Comparison of ENCODE assay signal across 8 mouse cellular contexts in genomic region chrX:99975250-99975984, GRCm38 (mm10). TPM values are rescaled to one million over a fixed set of nuclear protein-coding genes. Genes with fewer than 3 reads are reported as not detected.
DNase-seq lines count a peak whose midpoint lies in the region; ATAC-seq lines count a peak whose summit lies in the region.

Gene Eda, plus strand, starts transcription at chrX:99975606.

- peak within 1 kb of the TSS; percentile 85 for H3K4me2 ChIP-seq in hindbrain, embryonic 14.5 days (replicated peaks)

- peak; percentile 97 for ATAC-seq in hindbrain, embryonic 14.5 days (ENCODE audit: low FRiP score)

- no peaks in the 10 kb centered on the region for H3K9me3 ChIP-seq in hindbrain, embryonic 14.5 days (ENCODE audit: control insufficient read depth, low read length)

- H3K4me1 ChIP-seq in hindbrain, embryonic 14.5 days (replicated peaks; ENCODE audit: control insufficient read depth, insufficient read depth, low read length), result no peaks in the 10 kb centered on the region

- no peaks in the 10 kb centered on the region for H3K36me3 ChIP-seq in hindbrain, embryonic 14.5 days (replicated peaks; ENCODE audit: control insufficient read depth, insufficient read depth)

- H3K27ac ChIP-seq in hindbrain, embryonic 14.5 days, result no peak within 1 kb of the TSS

- peak within 1 kb of the TSS; percentile 53 for H3K4me3 ChIP-seq in hindbrain, embryonic 14.5 days (replicated peaks; ENCODE audit: low read length)

- DNase-seq in adrenal gland, adult (ENCODE audit: inconsistent age in 2 of 2, low spot score in 1 of 2), result peak; percentile 92 to 94
- peak; percentile 59 to 77 for DNase-seq in cerebellum, postnatal 4 days (ENCODE audit: low spot score in 2 of 2)
- DNase-seq in frontal cortex, postnatal 36 days (ENCODE audit: low spot score in 2 of 2), result peak; percentile 62
- peak; percentile 76 for DNase-seq in hindbrain, embryonic 14.5 days (ENCODE audit: low spot score)
- peak; percentile 63 for DNase-seq in left cerebral cortex, adult 11 months (ENCODE audit: low spot score)
- DNase-seq in lung, postnatal 25 days (ENCODE audit: low spot score), result peak; percentile 78
- peak; percentile 81 for DNase-seq in right cerebral cortex, adult 18-20 months
- DNase-seq in urinary bladder, adult 18-20 months (ENCODE audit: low spot score in 2 of 2), result peak; percentile 60 to 72

- peak within 1 kb of the TSS; percentile 60 for H3K9ac ChIP-seq in hindbrain, embryonic 14.5 days

- 22% methylated on average over 30 of the region's 49 CpGs for WGBS in hindbrain, embryonic 14.5 days

- peaks cover 32% of the 10 kb centered on the region; the same call in 1 of the 2 replicates for H3K27me3 ChIP-seq in hindbrain, embryonic 14.5 days (ENCODE audit: control insufficient read depth, insufficient read depth, low read length)

RNA-seq across cellular contexts. Expression of gene Eda, which starts in this region (rescaled TPM):
- polyA plus RNA-seq in hindbrain, embryonic 14.5 days (2014; fragmentation: Nextera tagmentation; extraction: Ambion mirVana), result 2.9 and 3.0 TPM in 2 replicates
